Mouse (Mus musculus) embryo, embryonic 11 days (tissue): ENCODE data around the gene Slamf9.

Experiments
- DNase-seq: peaks from one replicate; pipeline ENCODE4 v3.0.0-alpha.2; 2015

The Slamf9 gene

GRCm38 (mm10) chr1:172462534-172462933, 12.6 kb upstream of the Slamf9 start:
- DNase-seq = no peak

GRCm38 (mm10) chr1:172463387-172464333, 11.5 kb upstream of the Slamf9 start:
- DNase-seq = no peak

GRCm38 (mm10) chr1:172468301-172468877, 6.8 kb upstream of the Slamf9 start:
- DNase-seq = no peak

- no peak for DNase-seq
Measured at GRCm38 (mm10) chr1:172469373-172469772, 5.8 kb upstream of the Slamf9 start.

GRCm38 (mm10) chr1:172469810-172470448, 5.2 kb upstream of the Slamf9 start:
- DNase-seq = no peak

GRCm38 (mm10) chr1:172472909-172473308, 2.2 kb upstream of the Slamf9 start:
- no peak for DNase-seq

GRCm38 (mm10) chr1:172474196-172474595, 962 bp upstream of the Slamf9 start:
- DNase-seq = no peak

GRCm38 (mm10) chr1:172478020-172478419, 2.9 kb downstream of the Slamf9 start:
- no peak for DNase-seq

- DNase-seq = no peak
Measured at GRCm38 (mm10) chr1:172480376-172480775, 5.2 kb downstream of the Slamf9 start.

GRCm38 (mm10) chr1:172481111-172481510, 6.0 kb downstream of the Slamf9 start:
- no peak for DNase-seq

GRCm38 (mm10) chr1:172481540-172482280, 6.6 kb downstream of the Slamf9 start, which contains the start of gene Igsf9:
Gene Igsf9, plus strand, starts transcription at chr1:172481788.
- peak; percentile 98 for DNase-seq

GRCm38 (mm10) chr1:172482518-172483360, 7.6 kb downstream of the Slamf9 start:
- no peak for DNase-seq

GRCm38 (mm10) chr1:172483361-172483660, 8.2 kb downstream of the Slamf9 start:
- DNase-seq = no peak

GRCm38 (mm10) chr1:172484236-172484635, 9.1 kb downstream of the Slamf9 start:
- no peak for DNase-seq

GRCm38 (mm10) chr1:172484671-172485070, 9.5 kb downstream of the Slamf9 start:
- no peak for DNase-seq

GRCm38 (mm10) chr1:172485821-172486220, 10.7 kb downstream of the Slamf9 start:
- DNase-seq = no peak

- DNase-seq = peak; percentile 75
Measured at GRCm38 (mm10) chr1:172486236-172486635, 11.1 kb downstream of the Slamf9 start.

GRCm38 (mm10) chr1:172486651-172487050, 11.5 kb downstream of the Slamf9 start:
- DNase-seq = no peak

GRCm38 (mm10) chr1:172487859-172488258, 12.7 kb downstream of the Slamf9 start:
- DNase-seq = no peak

- DNase-seq = no peak
Measured at GRCm38 (mm10) chr1:172488831-172489230, 13.7 kb downstream of the Slamf9 start.

- no peak for DNase-seq
Measured at GRCm38 (mm10) chr1:172489585-172490250, 14.6 kb downstream of the Slamf9 start.

GRCm38 (mm10) chr1:172490261-172490661, 15.1 kb downstream of the Slamf9 start:
- DNase-seq = peak; percentile 85
